In genomic region chr7:88820204-88820603, GRCm38 (mm10) we compare ENCODE assay signal across 24 mouse cellular contexts.
DNase-seq lines count a peak whose midpoint lies in the region; ATAC-seq and TF ChIP-seq lines count a peak whose summit lies in the region.
"Had no signal": no experiment of that assay in that cellular context is flagged by ENCODE, and none has a peak within 500 bp of the region (broad histone marks: within the 10 kb centered on the region; RNA-seq: fewer than 3 reads in every experiment).

No protein-coding gene starts in this region.

- peak; percentile 67 for ATAC-seq in forebrain, embryonic 16.5 days
- ATAC-seq in forebrain, embryonic 11.5 days (replicated peaks; ENCODE audit: low FRiP score), result no peak
- no peak for ATAC-seq in midbrain, postnatal 0 days (ENCODE audit: low FRiP score)
- ATAC-seq: hindbrain, postnatal 0 days; inflammation-experienced regulatory T-cells, adult 6 months; intestine, embryonic 16.5 days had no signal

- H3K36me3 ChIP-seq in forebrain, embryonic 16.5 days (ENCODE audit: control insufficient read depth, insufficient read depth), result no peaks in the 10 kb centered on the region
- H3K36me3 ChIP-seq in forebrain, embryonic 11.5 days (ENCODE audit: control insufficient read depth, insufficient read depth, low read length), result no peaks in the 10 kb centered on the region
- H3K36me3 ChIP-seq in midbrain, postnatal 0 days (ENCODE audit: insufficient read depth, low read length), result no peaks in the 10 kb centered on the region
- H3K36me3 ChIP-seq: embryonic facial prominence, embryonic 12.5 days; embryonic facial prominence, embryonic 15.5 days; heart, embryonic 10.5 days; heart, embryonic 13.5 days had no signal

- no peak overlapping the region for H3K4me3 ChIP-seq in forebrain, embryonic 16.5 days (replicated peaks; ENCODE audit: low read length)
- H3K4me3 ChIP-seq in forebrain, embryonic 11.5 days (ENCODE audit: low read depth, low read length), result no peak overlapping the region
- no peak overlapping the region for H3K4me3 ChIP-seq in midbrain, postnatal 0 days (ENCODE audit: low read depth, low read length)
- H3K4me3 ChIP-seq: embryonic facial prominence, embryonic 12.5 days; embryonic facial prominence, embryonic 15.5 days; heart, adult 2 months; heart, embryonic 10.5 days; heart, embryonic 13.5 days had no signal

- no peak overlapping the region for H3K27ac ChIP-seq in forebrain, embryonic 16.5 days (ENCODE audit: low read length)
- H3K27ac ChIP-seq in forebrain, embryonic 11.5 days (ENCODE audit: low read depth, low read length), result no peak overlapping the region
- H3K27ac ChIP-seq in midbrain, postnatal 0 days (ENCODE audit: low read depth, low read length), result no peak overlapping the region
- H3K27ac ChIP-seq: embryonic facial prominence, embryonic 12.5 days; embryonic facial prominence, embryonic 15.5 days; heart, adult 2 months; heart, embryonic 10.5 days; heart, embryonic 13.5 days; hindbrain, embryonic 14.5 days; hindbrain, postnatal 0 days had no signal

- DNase-seq in cerebellum, adult 9-10 months, result peak; percentile 47
- DNase-seq in cerebellum, adult 8-10 months, result no peak
- no peak for DNase-seq in forebrain, embryonic 11.5 days (ENCODE audit: low spot score)
- DNase-seq in layer of hippocampus, adult 9-10 months (ENCODE audit: low spot score), result peak; percentile 61
- DNase-seq in layer of hippocampus, adult 8-10 months (ENCODE audit: low spot score in 2 of 2), result no peak
- DNase-seq in midbrain, postnatal 0 days (ENCODE audit: low spot score), result no peak
- DNase-seq: adrenal gland, postnatal 10 days; adrenal gland, postnatal 36 days; cerebellum, adult 11-12 months; cerebellum, adult 9-11 months; gastrocnemius, postnatal 10 days; gastrocnemius, postnatal 36 days; heart, adult 2 months; heart, postnatal 14 days; heart, postnatal 4 days had no signal

- WGBS in forebrain, embryonic 16.5 days, result 67% methylated on average over 3 of the region's 3 CpGs
- WGBS in forebrain, embryonic 11.5 days, result 91% methylated on average over 3 of the region's 3 CpGs
- WGBS in midbrain, postnatal 0 days, result 89% methylated on average over 3 of the region's 3 CpGs

- no peak overlapping the region for H3K4me2 ChIP-seq in forebrain, embryonic 16.5 days (ENCODE audit: low read length)
- H3K4me2 ChIP-seq in forebrain, embryonic 11.5 days (ENCODE audit: low read depth, low read length, severe bottlenecking), result no peak overlapping the region
- no peak overlapping the region for H3K4me2 ChIP-seq in midbrain, postnatal 0 days (ENCODE audit: low read depth, low read length, poor library complexity, severe bottlenecking)
- H3K4me2 ChIP-seq: embryonic facial prominence, embryonic 12.5 days; embryonic facial prominence, embryonic 15.5 days; heart, embryonic 13.5 days; hindbrain, embryonic 14.5 days had no signal

- H3K9me3 ChIP-seq in forebrain, embryonic 16.5 days (ENCODE audit: control insufficient read depth, low read length), result no peaks in the 10 kb centered on the region
- no peaks in the 10 kb centered on the region for H3K9me3 ChIP-seq in forebrain, embryonic 11.5 days (ENCODE audit: control insufficient read depth, low read length)
- no peaks in the 10 kb centered on the region for H3K9me3 ChIP-seq in midbrain, postnatal 0 days (ENCODE audit: low read length)
- H3K9me3 ChIP-seq: embryonic facial prominence, embryonic 12.5 days; embryonic facial prominence, embryonic 15.5 days; heart, embryonic 10.5 days; heart, embryonic 13.5 days had no signal

- no peak for TF ChIP-seq CTCF in midbrain, postnatal 0 days (IDR thresholded peaks at IDR 0.05)

- H3K4me1 ChIP-seq in forebrain, embryonic 16.5 days (replicated peaks; ENCODE audit: control insufficient read depth, insufficient read depth, low read length), result no peaks in the 10 kb centered on the region
- H3K4me1 ChIP-seq in forebrain, embryonic 11.5 days (replicated peaks; ENCODE audit: control insufficient read depth, insufficient read depth, low read length), result no peaks in the 10 kb centered on the region
- no peaks in the 10 kb centered on the region for H3K4me1 ChIP-seq in midbrain, postnatal 0 days (ENCODE audit: insufficient read depth, low read length)
- H3K4me1 ChIP-seq: embryonic facial prominence, embryonic 12.5 days; embryonic facial prominence, embryonic 15.5 days; heart, embryonic 10.5 days; heart, embryonic 13.5 days had no signal

- no peaks in the 10 kb centered on the region for H3K27me3 ChIP-seq in forebrain, embryonic 16.5 days (replicated peaks; ENCODE audit: control insufficient read depth, insufficient read depth, low read length)
- H3K27me3 ChIP-seq in forebrain, embryonic 11.5 days (ENCODE audit: control insufficient read depth, insufficient read depth, low read length), result no peaks in the 10 kb centered on the region
- no peaks in the 10 kb centered on the region for H3K27me3 ChIP-seq in midbrain, postnatal 0 days (ENCODE audit: insufficient read depth, low read length)
- H3K27me3 ChIP-seq: embryonic facial prominence, embryonic 12.5 days; embryonic facial prominence, embryonic 15.5 days; heart, embryonic 13.5 days had no signal

- no peak overlapping the region for H3K9ac ChIP-seq in forebrain, embryonic 16.5 days (replicated peaks; ENCODE audit: low read depth, low read length)
- H3K9ac ChIP-seq in forebrain, embryonic 11.5 days (ENCODE audit: low read length), result no peak overlapping the region
- no peak overlapping the region for H3K9ac ChIP-seq in midbrain, postnatal 0 days (replicated peaks; ENCODE audit: low read length, poor library complexity, severe bottlenecking)
- H3K9ac ChIP-seq: embryonic facial prominence, embryonic 12.5 days; embryonic facial prominence, embryonic 15.5 days; heart, embryonic 13.5 days; hindbrain, embryonic 14.5 days had no signal

Comparison
In these comparisons a context has a peak if more than half of its experiments do, and no peak if none do; other contexts are left out.
1. DNase-seq: peak in cerebellum, adult 9-10 months (single experiment) and layer of hippocampus, adult 9-10 months (single experiment); none in cerebellum, adult 8-10 months (single experiment), forebrain, embryonic 11.5 days (single experiment), layer of hippocampus, adult 8-10 months (0 of 2) and midbrain, postnatal 0 days (single experiment).